In the genomic region with DNA sequence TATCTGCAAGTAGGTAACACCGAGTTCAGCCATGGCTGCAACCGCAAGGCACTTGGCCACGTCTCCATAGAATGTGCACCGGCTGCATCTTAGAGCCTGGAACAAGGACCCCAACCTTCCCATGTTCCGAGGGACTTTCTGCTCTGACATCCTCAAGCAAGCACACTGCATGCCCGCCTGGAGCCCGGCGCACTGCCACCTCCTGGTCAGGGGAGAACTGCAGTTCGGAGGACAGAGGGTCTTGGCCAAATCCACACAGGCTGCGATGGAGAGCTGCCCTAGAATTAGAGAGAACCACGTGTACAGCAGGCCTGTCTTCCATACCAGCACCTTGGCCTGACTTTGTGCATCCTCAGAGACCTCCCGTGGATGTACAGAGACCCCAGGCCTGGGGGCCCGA, we compare ENCODE assay signal across 8 mouse cellular contexts. TPM values are rescaled to one million over a fixed set of nuclear protein-coding genes. Genes with fewer than 3 reads are reported as not detected.
A peak's percentile ranks its signal among the peaks of the same experiment; 100 is the strongest.
DNase-seq lines count a peak whose midpoint lies in the region; ATAC-seq and TF ChIP-seq lines count a peak whose summit lies in the region.
"Had no signal": no experiment of that assay in that cellular context is flagged by ENCODE, and none has a peak within 500 bp of the region (broad histone marks: within the 10 kb centered on the region; RNA-seq: fewer than 3 reads in every experiment).

No protein-coding gene starts in this region.

- no peak overlapping the region for H3K4me3 ChIP-seq in stomach, postnatal 0 days (ENCODE audit: low read depth, low read length)
- H3K4me3 ChIP-seq: embryonic facial prominence, embryonic 13.5 days had no signal

- TF ChIP-seq EP300 in stomach, postnatal 0 days (optimal IDR thresholded peaks at IDR 0.05): no peak

- no peak overlapping the region for H3K4me2 ChIP-seq in stomach, postnatal 0 days (replicated peaks; ENCODE audit: low read depth)
- H3K4me2 ChIP-seq: embryonic facial prominence, embryonic 13.5 days had no signal

- no peaks in the 10 kb centered on the region for H3K9me3 ChIP-seq in stomach, postnatal 0 days (ENCODE audit: control insufficient read depth, low read length)
- H3K9me3 ChIP-seq: embryonic facial prominence, embryonic 13.5 days had no signal

- TF ChIP-seq CTCF in stomach, postnatal 0 days (IDR thresholded peaks at IDR 0.05; ENCODE audit: low read depth): peak; percentile 75

- no peaks in the 10 kb centered on the region for H3K27me3 ChIP-seq in stomach, postnatal 0 days (ENCODE audit: control insufficient read depth, insufficient read depth, low read length)

- 44% methylated on average over 13 of the region's 13 CpGs for WGBS in stomach, postnatal 0 days

- H3K36me3 ChIP-seq in stomach, postnatal 0 days (ENCODE audit: control insufficient read depth, insufficient read depth, low read length): no peaks in the 10 kb centered on the region
- H3K36me3 ChIP-seq: embryonic facial prominence, embryonic 13.5 days had no signal

- H3K9ac ChIP-seq in stomach, postnatal 0 days (ENCODE audit: low read length): no peak overlapping the region
- H3K9ac ChIP-seq: embryonic facial prominence, embryonic 13.5 days had no signal

- no peaks in the 10 kb centered on the region for H3K4me1 ChIP-seq in stomach, postnatal 0 days (replicated peaks; ENCODE audit: control insufficient read depth, insufficient read depth)
- H3K4me1 ChIP-seq: embryonic facial prominence, embryonic 13.5 days had no signal

- DNase-seq in layer of hippocampus, adult 11-12 months (ENCODE audit: low spot score): peak; percentile 41
- no peak for DNase-seq in layer of hippocampus, adult 9-10 months (ENCODE audit: low spot score)
- peak; percentile 78 for DNase-seq in ES-CJ7 (ENCODE audit: low read depth, low spot score)
- peak; percentile 58 for DNase-seq in adrenal gland, postnatal 14 days
- peak; percentile 14 for DNase-seq in lung, postnatal 36 days
- DNase-seq in stomach, postnatal 0 days (ENCODE audit: low spot score): peak; percentile 42

- ATAC-seq in granulocyte monocyte progenitor cell, adult 5-6 weeks (replicated peaks; ENCODE audit: poor library complexity, severe bottlenecking): peak; percentile 93
- ATAC-seq in stomach, postnatal 0 days (ENCODE audit: low FRiP score, low TSS enrichment): no peak

- H3K27ac ChIP-seq in stomach, postnatal 0 days (replicated peaks): no peak overlapping the region
- H3K27ac ChIP-seq: embryonic facial prominence, embryonic 13.5 days had no signal

RNA-seq across cellular contexts. Expression of gene Il12a, which starts 29.8 kb away (rescaled TPM):
- total RNA-seq in adrenal gland, postnatal 14 days (2021): 0.59 and 1.6 TPM in 2 replicates
- 36.2 and 43.0 TPM in 2 replicates for total RNA-seq in granulocyte monocyte progenitor cell, adult 5-6 weeks (2014; fragmentation: Nextera tagmentation)
- total RNA-seq in granulocyte monocyte progenitor cell, adult 5-6 weeks (2017): 28.3 and 28.6 TPM in 2 replicates
- polyA plus RNA-seq in stomach, postnatal 0 days (2015; fragmentation: Nextera tagmentation; extraction: Ambion mirVana): 0.10 TPM in 1 of 2 replicates, not detected in the other

Comparison
In these comparisons a context has a peak if more than half of its experiments do, and no peak if none do; other contexts are left out.
1. RNA of gene Il12a, which starts 29.8 kb away (total RNA-seq): 28.3 to 43.0 TPM in granulocyte monocyte progenitor cell, adult 5-6 weeks; 0.59 to 1.6 TPM in adrenal gland, postnatal 14 days; every median in the first group is over 10 times any median in the second.